13 mouse cellular contexts compared by ENCODE assay signal in the genomic region with DNA sequence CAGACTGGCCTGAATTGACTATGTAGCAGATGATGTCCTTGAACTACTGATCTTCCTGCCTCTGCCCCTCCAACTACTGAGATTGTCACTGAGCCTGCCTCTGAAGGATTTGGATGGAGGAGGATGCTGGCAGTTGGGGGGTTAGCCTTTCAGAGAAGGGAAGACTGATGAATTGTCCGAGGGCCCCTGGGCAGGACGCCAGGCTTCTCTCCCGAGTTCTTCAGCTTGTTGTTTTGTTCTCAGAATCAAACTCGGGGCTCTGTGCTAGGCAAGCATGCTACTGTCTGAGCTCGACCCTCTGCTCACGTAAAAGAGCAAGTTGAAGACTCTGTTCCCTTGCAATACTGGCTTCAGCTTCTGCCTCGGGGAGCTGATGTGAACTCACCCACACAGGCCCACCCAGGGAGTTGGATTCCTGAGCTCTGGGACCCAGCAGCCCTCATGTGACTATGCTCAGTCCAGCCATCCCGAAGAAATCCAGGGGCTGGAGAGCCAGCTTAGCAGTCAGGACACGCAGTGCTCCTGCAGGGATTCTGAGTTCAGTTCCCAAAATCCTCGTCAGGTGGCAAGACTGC. TPM values are rescaled to one million over a fixed set of nuclear protein-coding genes. Genes with fewer than 3 reads are reported as not detected.
DNase-seq lines count a peak whose midpoint lies in the region; ATAC-seq and TF ChIP-seq lines count a peak whose summit lies in the region.
"Had no signal": no experiment of that assay in that cellular context is flagged by ENCODE, and none has a peak within 500 bp of the region (broad histone marks: within the 10 kb centered on the region; RNA-seq: fewer than 3 reads in every experiment).

No protein-coding gene starts in this region.

- no peak for ATAC-seq in kidney, postnatal 0 days (replicated peaks; ENCODE audit: low FRiP score, low read depth)
- no peak for ATAC-seq in erythroblast, adult 5-6 weeks (replicated peaks; ENCODE audit: low FRiP score, poor library complexity, severe bottlenecking)

- H3K9ac ChIP-seq in kidney, postnatal 0 days (ENCODE audit: low read depth, low read length): no peak overlapping the region
- H3K9ac ChIP-seq: liver, embryonic 14.5 days had no signal

- H3K36me3 ChIP-seq in kidney, postnatal 0 days (ENCODE audit: insufficient read depth, low read length): no peaks in the 10 kb centered on the region

- H3K27ac ChIP-seq in kidney, postnatal 0 days: 0 out of 2 replicates have a peak overlapping the region, but pooled peaks have one; percentile 25
- H3K27ac ChIP-seq: liver, embryonic 14.5 days had no signal

- TF ChIP-seq CTCF in kidney, postnatal 0 days (IDR thresholded peaks at IDR 0.05; ENCODE audit: low read depth): no peak

- no peak overlapping the region for H3K4me3 ChIP-seq in kidney, postnatal 0 days (replicated peaks; ENCODE audit: low read depth, low read length)
- H3K4me3 ChIP-seq: myocyte had no signal

- H3K4me1 ChIP-seq in kidney, postnatal 0 days (replicated peaks; ENCODE audit: insufficient read depth, low read length): no peaks in the 10 kb centered on the region; the same call in 1 of the 2 replicates

- no peaks in the 10 kb centered on the region for H3K27me3 ChIP-seq in kidney, postnatal 0 days (ENCODE audit: insufficient read depth, low read length)

- 29% methylated on average over 10 of the region's 10 CpGs for WGBS in kidney, postnatal 0 days

- no peaks in the 10 kb centered on the region for H3K9me3 ChIP-seq in kidney, postnatal 0 days (replicated peaks; ENCODE audit: low read length)
- H3K9me3 ChIP-seq: G1E had no signal

- peak; percentile 63 for DNase-seq in adrenal gland, postnatal 10 days
- no peak for DNase-seq in adrenal gland, postnatal 4 days (ENCODE audit: low spot score in 2 of 2)
- peak; percentile 40 for DNase-seq in kidney, postnatal 0 days (ENCODE audit: low spot score)
- DNase-seq in kidney, postnatal 36 days: no peak
- DNase-seq in right cerebral cortex, postnatal 4 days: peak; percentile 55
- DNase-seq in right cerebral cortex, postnatal 14 days: no peak
- DNase-seq in cerebellum, adult 9-10 months: no peak
- DNase-seq: adrenal gland, adult 8-10 months had no signal

- H3K4me2 ChIP-seq in kidney, postnatal 0 days (ENCODE audit: low read length): no peak overlapping the region

RNA-seq across cellular contexts. Expression of gene Ucp2, which starts 4.6 kb away (rescaled TPM):
- total RNA-seq in adrenal gland, postnatal 10 days (2021): 100 to 1,000 TPM; 482 to 541 TPM
- total RNA-seq in adrenal gland, postnatal 4 days (2021): 100 to 1,000 TPM; 344 to 355 TPM
- 274 and 319 TPM in 2 replicates for polyA plus RNA-seq in kidney, postnatal 0 days (2015; fragmentation: Nextera tagmentation; extraction: Ambion mirVana)
- 1,034 and 1,242 TPM in 2 replicates for total RNA-seq in erythroblast, adult 5-6 weeks (2015; ENCODE audit: low replicate concordance)
- total RNA-seq in erythroblast, adult 5-6 weeks (2017; ENCODE audit: low replicate concordance): 1,143 and 1,228 TPM in 2 replicates

RNA-seq across cellular contexts. Expression of gene Ucp3, which starts 15.8 kb away (rescaled TPM):
- 10 to 100 TPM; 34.9 to 45.2 TPM for total RNA-seq in adrenal gland, postnatal 10 days (2021)
- total RNA-seq in adrenal gland, postnatal 4 days (2021): 1 to 10 TPM; 2.7 to 3.6 TPM
- polyA plus RNA-seq in kidney, postnatal 0 days (2015; fragmentation: Nextera tagmentation; extraction: Ambion mirVana): 0.05 and 0.13 TPM in 2 replicates
- total RNA-seq in erythroblast, adult 5-6 weeks (2015; ENCODE audit: low replicate concordance): 0.42 TPM in 1 of 2 replicates, not detected in the other
- 0.56 TPM in 1 of 2 replicates, not detected in the other for total RNA-seq in erythroblast, adult 5-6 weeks (2017; ENCODE audit: low replicate concordance)
- total RNA-seq: common myeloid progenitor, adult 5-6 weeks had no signal
- polyA plus RNA-seq: G1E had no signal

RNA-seq across cellular contexts. Expression of gene Dnajb13, which starts 26.2 kb away (rescaled TPM):
- under 1 TPM in 1 of 2 experiments, not detected in 1; 0.30 TPM for total RNA-seq in adrenal gland, postnatal 10 days (2021)
- total RNA-seq in adrenal gland, postnatal 4 days (2021): under 1 TPM in 1 of 2 experiments, not detected in 1; 0.23 TPM
- polyA plus RNA-seq in kidney, postnatal 0 days (2015; fragmentation: Nextera tagmentation; extraction: Ambion mirVana): 0.15 and 0.18 TPM in 2 replicates
- 1.5 TPM in 1 of 2 replicates, not detected in the other for total RNA-seq in erythroblast, adult 5-6 weeks (2015; ENCODE audit: low replicate concordance)
- total RNA-seq in erythroblast, adult 5-6 weeks (2017; ENCODE audit: low replicate concordance): 2.6 and 9.2 TPM in 2 replicates
- polyA plus RNA-seq: G1E had no signal

RNA-seq across cellular contexts. Expression of gene Coa4, which starts 48.3 kb away (rescaled TPM):
- 10 to 100 TPM; 10.7 to 11.6 TPM for total RNA-seq in adrenal gland, postnatal 10 days (2021)
- total RNA-seq in adrenal gland, postnatal 4 days (2021): 10 to 100 TPM in 1 of 2 experiments, 1 to 10 TPM in 1; 9.8 to 11.0 TPM
- 21.7 and 21.9 TPM in 2 replicates for polyA plus RNA-seq in kidney, postnatal 0 days (2015; fragmentation: Nextera tagmentation; extraction: Ambion mirVana)
- total RNA-seq in erythroblast, adult 5-6 weeks (2015; ENCODE audit: low replicate concordance): 1.7 and 4.0 TPM in 2 replicates
- 6.7 and 9.8 TPM in 2 replicates for total RNA-seq in erythroblast, adult 5-6 weeks (2017; ENCODE audit: low replicate concordance)

Comparison
In these comparisons a context has a peak if more than half of its experiments do, and no peak if none do; other contexts are left out.
1. DNase-seq: peak in adrenal gland, postnatal 10 days (single experiment), kidney, postnatal 0 days (single experiment) and right cerebral cortex, postnatal 4 days (single experiment); none in adrenal gland, postnatal 4 days (0 of 2), kidney, postnatal 36 days (0 of 2), right cerebral cortex, postnatal 14 days (single experiment) and cerebellum, adult 9-10 months (single experiment).
2. RNA of gene Ucp3, which starts 15.8 kb away (total RNA-seq): 34.9 to 45.2 TPM in adrenal gland, postnatal 10 days; 2.7 to 3.6 TPM in adrenal gland, postnatal 4 days and 0.42 to 0.56 TPM in erythroblast, adult 5-6 weeks; every median in the first group is over 4 times any median in the second.